Mouse (Mus musculus) olfactory bulb, adult 2 months (tissue): Measurements from ENCODE around the gene Aox3.

Experiments used
- CTCF ChIP-seq: fragments of 200-500 bp; IDR thresholded peaks from 2 replicates; pipeline ENCODE4 v1.5.1; 2012; ENCODE audit warnings: low read depth, mild to moderate bottlenecking, low read length, moderate library complexity; ENCODE audit not compliant: insufficient read depth
- POLR2A ChIP-seq: fragments of 200-500 bp; IDR thresholded peaks from 2 replicates; pipeline ENCODE4 v1.6.1; 2012; ENCODE audit warnings: mild to moderate bottlenecking, low read depth, low read length, moderate library complexity; ENCODE audit not compliant: insufficient read depth

DNA sequence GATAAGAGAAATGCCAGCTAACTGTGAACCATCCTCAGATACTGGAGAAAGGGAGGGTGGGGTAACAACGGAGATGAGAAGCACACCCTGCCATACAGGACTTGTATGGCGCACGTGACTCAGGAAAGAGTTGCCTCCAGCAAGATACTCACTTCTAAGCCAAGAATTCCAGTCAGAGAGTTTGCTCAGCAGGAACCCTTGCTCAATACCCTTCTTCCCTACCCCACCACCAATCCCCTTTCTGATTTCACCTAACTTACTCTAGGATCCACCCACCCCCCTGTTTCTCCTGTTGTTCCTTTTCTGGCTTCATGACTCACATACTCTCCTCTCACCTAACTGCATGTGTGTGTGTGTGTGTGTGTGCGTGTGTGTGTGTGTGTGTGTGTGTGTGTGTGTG is 1.6 kb upstream of the Aox3 start:
- TF ChIP-seq CTCF (no peak), POLR2A (no peak)
